Mouse (Mus musculus) common myeloid progenitor, adult 5-6 weeks (primary cell): ENCODE measurements around the gene Exosc1. TPM values are rescaled to one million over a fixed set of nuclear protein-coding genes. Genes with fewer than 3 reads are reported as not detected.
A peak's percentile ranks its signal among the peaks of the same experiment; 100 is the strongest.
"Not testable (repeated sequence)": the region's sequence is repeated elsewhere in the genome, so short reads cannot be mapped to it uniquely, and the experiment has no call there.

Experiments
- ATAC-seq: replicated peaks from 2 replicates; pipeline ENCODE4 v1.8.0; 2016; ENCODE audit warnings: low read depth, mild to moderate bottlenecking, moderate TSS enrichment, inconsistent platforms; ENCODE audit not compliant: poor library complexity, severe bottlenecking
- total RNA-seq: library from RNA; stranded (forward); fragments of 200-1000, 187-1606 nt; gene quantifications from 2 replicates; pipeline ENCODE4 v1.2.3, GENCODE M21; 2017

The Exosc1 gene
- total RNA-seq, 1 experiment from 2014 or later = 81.5 TPM

DNA sequence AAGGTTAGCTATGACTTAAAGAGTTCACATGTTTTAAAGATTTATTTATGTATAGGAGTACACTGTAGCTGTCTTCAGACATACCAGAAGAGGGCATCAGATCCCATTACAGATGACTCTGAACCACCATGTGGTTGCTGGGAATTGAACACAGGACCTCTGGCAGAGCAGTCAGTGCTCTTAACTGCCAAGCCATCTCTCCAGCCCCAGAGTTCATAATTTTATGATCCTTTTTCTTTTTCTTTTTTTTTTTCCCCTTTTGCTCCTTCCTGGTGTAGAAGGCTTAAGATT lies 18.7 kb downstream of the Exosc1 start:
- ATAC-seq = not testable (repeated sequence)

DNA sequence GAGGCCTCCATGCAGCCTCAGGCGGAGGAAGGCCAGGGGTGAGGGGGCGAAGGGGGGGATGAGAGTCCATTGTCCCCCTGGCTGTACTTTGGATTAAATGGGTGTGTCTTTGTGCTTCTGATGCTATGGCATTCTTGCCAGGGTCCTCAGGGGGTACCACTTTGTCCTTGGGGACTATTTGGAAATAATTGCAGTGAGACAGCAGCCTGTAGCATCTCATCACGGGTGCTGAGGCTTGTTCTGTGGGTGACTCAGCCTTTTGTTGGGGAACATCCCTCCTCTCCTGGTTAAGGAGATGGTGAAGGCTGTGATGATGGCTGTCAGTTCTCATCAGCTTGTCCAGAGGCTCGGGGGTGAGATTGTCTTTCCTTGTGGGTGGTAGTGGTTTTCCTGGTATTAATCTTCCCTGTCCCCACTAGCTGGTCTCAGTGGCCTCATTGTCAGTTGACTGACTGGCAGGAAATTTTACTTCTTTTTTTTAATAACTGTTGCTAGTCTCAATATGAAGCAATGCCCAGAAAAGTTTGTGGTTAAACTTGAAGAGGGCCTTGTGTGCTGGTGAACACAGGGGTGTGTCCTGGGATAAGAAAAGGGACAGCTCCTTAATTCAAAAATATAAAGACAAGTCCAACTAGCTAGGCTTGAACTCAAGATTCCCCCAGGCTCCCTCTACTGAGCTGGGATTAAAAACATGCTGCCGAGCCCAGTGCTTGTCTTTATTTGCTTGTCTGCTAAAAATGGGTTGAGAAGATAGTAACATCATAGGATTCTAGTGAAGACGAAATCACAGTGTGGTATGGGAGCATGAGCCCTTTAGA lies 19.2 kb downstream of the Exosc1 start:
- peak; percentile 43 for ATAC-seq

DNA sequence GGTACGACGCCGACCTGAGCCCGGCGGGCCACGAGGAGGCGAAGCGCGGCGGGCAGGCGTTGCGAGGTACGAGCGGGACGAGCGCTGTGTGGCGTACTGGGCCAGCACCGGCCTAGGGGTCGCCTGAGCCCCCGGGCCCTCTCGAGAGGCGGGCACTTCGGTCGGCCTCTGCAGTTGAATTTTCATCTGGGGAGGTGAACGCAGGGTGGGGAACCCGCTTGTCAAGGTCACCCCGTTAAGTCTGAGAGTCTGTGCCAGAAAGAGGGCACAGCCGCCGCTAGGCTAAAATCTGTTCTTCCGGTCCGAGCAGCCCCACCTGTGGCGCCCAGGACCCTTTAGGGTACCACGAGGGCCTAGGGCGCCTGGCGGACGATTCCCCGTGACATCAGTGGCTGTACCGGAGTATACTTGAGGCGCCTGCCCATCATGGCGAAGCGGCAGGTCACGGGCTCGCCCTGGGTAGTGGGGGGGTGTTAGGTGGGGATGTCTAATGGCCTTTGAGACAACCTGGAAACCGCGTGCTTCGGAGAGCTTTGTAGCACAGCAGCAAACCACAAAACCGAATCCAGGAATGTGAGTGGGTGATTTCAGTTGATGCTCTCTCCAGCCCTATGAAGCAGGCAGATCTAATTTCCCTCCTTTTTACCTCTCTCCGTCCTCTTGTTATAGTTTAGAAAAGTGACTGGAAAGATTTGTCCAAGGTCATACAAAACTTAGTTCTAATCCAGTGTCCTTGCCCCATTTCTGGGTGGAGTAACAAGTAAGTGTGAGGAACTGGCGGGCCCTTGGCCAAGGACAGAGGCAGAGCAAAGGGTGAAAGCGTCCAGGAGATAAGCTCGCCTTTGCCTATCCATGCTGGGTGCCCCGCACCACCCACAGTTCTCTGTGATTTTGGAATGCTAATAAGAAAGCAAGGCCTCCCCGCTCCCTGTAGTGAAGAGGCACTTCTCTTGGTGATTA lies 20.8 kb downstream of the Exosc1 start:
- no peak for ATAC-seq

DNA sequence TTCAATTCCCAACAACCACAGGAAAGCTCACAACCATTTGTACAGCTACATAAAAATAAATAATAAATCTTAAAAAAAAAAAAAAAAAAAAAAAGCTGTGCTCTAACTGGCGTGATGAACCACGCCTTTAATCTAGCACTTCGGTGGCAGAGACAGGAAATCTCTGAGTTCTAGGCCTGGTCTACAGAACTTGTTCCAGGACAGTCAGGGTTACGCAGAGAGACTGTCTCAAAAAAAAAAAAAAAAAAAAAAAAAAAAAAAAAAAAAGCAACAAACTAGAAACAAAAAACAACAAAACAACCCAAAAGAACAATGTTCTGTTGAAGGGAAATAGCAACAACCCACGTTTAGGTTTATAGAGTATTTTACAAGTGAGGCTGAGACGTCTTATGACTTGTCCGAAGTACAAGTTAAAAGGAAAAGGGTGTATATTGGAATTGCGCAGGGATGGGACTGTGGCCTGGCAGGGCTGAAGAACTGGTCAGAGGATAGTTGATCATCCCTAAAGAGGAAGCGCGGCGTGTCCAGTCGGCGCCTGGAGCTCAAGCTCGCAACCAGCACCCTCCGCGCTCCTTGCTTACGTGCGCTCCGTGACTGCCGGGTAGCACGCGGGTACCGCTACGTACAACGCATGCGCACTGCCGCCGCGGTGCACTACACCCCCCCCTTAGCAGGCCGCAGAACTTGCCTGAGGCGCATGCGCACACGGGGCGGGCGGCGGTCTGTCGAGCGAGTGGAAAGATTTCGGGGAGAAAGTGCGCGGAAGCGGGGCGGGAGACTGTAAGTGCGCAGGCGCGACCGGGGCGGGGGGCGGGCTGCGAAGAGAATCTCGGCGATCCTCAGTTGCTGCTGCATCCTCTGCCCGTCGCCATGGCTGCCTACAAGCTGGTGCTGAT lies 21.8 kb downstream of the Exosc1 start, which contains the start of gene Pgam1:
TSS of gene Pgam1 (plus strand) at position 746 of the 896 bp plus-strand sequence.
- ATAC-seq = peak; percentile 84

DNA sequence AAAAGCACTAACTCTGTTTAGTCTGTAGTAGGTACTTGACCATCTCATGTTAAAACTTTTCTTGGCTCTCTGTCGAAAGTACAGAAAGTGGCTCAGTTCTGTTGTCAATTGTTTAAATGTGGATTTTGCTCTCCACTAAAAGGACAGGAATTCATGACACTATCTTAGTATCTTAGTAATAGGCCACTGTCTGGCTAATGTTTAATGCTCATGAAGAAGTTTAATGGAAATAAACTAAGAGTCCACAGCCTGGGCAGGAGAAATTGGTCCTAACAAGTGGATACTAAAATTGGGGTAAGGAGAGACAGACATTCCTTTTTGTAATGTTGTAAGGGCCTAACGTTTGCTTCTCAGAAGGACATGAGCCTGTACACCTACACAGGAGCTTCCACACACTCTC lies 22.8 kb downstream of the Exosc1 start:
- ATAC-seq = no peak

DNA sequence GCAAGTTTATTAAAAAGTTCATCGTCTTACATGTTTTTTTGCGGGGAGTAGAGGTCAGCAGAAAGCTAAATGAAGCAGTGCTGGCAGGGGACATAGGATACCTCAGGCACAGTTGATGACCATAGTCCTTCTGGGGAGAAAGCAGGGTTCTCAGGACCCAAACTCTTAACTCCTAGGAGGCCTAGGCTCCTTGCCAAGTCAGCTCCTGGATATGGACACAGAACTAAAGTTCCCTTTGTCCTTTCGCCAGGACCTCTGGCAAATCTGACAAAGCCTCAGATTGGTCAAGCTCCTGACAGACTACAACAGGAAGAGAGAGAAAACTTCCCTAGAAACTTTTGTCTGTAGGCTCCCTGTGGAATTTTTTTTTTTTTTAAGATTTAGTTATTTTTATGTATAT lies 24.5 kb downstream of the Exosc1 start:
- no peak for ATAC-seq

DNA sequence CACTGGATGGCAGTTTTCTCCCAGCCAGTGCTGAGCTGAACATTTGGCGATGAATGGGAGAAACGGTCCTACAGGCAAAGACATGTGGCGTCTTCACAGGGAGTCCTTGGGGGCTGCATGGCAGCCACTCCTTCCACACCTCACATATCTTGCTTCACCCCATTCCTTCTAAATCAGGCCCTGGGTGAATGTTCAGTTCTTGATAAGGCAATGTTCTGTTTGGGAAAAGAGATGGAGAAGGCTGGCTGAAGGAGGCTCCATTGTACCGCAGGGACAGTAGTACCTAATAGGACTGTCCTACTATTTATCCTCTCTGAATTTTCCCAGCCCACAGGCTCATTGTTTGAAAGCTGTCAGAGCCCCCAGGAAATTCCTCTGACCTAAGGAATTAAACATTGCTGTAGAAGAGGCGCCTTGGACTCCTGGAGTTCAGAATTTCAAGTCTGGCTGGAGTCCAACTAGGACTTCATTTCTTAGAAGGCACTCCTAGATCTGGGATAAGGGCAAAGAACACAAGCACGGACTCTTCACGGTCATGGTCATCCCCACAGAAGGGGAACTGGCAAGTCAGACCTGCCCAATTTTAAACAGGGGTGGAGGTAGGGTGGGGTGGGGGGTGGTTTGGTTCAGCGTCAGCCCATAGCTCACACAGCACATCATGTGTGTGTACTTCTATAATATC lies 26.0 kb downstream of the Exosc1 start:
- ATAC-seq = no peak

DNA sequence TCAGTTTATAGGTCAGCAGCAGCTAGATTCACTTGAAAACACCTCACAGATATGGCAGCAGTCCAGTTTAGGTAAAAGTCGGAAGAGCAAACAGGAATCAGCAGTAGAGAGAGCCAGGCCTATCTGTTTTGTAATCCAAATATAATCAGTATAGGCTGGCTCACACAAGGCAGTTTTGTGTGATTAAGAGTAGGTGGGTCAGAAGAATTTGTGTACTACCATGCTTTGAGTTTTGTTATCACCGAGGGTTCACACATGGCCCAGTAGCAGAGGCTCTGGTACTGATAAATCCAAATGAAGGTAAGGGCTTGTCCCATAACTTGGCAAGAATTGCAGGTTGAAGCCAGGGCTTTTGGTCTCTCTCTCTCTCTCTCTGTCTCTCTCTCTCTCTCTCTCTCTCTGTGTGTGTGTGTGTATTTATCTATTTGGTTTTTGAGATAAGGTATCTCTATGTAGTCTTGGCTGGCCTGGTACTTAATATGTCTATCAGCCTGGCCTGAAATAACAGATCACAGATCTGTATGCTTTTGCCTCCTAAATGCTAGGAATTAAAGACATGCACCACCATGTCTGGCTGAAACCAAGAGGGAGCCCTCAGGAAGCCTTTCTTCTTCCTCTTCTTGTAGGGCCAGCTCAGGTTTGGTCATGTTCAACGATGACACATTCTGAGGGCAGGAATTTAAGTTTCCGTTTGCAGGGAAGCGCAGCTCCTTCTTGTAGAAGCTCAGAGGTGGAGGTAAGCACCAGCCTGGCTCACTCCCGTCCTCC lies 26.7 kb downstream of the Exosc1 start:
- no peak for ATAC-seq

DNA sequence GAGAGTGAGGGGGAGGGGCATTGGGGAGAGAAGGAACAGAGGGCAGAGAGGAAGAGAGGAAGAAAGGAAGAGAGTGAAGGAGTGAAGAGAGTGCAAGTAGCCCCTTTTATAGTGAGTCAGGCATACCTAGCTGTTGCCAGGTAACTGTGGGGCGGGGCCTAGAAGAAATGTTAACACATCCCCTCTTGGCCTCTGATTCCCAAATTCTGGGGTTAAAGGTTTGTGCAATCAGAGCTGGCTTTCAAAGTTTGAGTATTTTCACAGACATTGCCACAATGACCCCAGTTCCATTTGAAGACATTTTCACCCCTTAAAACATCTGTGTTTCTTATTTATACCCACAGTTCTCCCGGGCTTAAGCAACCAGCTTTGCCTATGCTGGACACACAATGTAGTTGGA lies 28.0 kb downstream of the Exosc1 start:
- ATAC-seq = no peak

DNA sequence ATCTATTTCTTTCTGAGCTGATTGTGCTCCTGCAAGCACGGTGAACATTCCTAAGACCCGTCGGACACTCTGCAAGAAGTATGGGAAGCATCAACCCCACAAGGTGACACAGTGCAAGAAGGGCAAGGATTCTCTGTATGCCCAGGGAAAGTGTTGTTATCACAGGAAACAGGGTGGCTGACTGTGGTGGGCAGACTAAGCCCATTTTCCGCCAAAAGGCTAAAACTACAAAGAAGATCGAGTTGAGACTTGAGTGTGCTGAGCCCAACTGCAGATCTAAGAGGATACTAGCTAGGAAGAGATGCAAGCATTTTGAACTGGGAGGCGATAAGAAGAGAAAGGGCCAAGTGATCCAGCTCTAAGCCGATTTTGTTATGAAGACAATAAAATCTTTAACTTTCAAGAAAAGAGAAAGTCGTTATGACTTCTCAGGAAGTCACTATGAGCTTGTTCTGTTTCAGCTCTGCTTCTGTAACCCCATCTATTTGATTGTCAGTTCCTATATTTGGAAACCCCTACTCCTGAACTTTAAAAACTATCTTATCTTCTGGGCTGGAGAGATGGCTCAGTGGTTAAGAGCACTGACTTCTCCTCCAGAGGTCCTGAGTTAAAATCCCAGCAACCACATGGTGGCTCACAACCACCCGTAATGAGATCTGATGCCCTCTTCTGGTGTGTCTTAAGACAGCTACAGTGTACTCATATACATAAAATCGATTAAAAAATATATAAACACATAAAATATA lies 30.2 kb downstream of the Exosc1 start:
- ATAC-seq = peak; percentile 34

DNA sequence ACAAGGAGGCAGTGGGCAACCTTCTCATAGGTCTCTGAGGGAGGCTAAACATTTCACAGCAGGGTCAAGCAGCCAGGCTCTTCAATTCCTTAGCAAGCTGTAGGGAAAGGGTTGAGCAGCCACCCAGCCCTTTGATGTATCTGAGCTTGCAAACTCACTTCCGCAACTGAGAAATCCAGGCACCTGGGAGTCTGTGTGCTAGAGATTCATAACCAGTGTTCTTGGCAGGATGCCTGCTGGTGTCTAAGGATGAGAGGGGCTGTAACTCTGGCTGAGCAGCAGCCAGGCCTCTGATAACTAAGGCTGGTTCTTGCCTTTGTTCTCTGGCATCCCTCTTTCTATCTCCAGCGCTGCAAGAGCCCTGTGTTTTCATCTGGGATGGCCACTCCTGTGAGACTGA lies 31.5 kb downstream of the Exosc1 start:
- ATAC-seq = peak; percentile 23; the same call in 1 of the 2 replicates

DNA sequence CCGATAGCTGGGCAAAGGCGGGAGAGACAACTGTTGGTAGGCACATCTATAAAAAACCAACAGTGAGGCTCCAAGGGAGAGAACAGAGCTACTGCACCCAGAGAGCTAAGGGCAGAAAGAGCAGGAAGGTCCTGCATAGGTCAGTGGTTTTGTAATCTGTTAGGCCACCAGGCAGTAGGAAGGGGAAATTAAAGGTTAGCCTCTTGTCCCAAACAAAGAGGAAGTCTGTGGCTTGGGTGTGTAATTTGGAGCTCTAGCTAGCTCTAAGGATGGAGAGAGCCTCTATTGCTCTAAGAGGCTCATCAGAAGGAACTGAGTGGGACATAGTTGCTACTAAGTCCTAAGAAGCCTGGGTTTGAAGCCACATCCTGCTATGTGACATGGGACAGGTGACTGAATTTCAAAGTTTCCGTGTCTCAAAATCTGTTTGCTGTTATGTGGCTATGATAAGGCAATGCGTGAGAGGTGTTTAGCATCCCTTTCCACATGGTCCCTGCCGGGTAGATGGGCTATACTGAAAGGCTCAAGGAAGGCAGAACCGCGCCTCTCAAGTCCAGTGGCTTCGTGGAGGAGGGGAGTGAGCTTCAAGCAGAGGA lies 32.6 kb downstream of the Exosc1 start:
- peak; percentile 64 for ATAC-seq

DNA sequence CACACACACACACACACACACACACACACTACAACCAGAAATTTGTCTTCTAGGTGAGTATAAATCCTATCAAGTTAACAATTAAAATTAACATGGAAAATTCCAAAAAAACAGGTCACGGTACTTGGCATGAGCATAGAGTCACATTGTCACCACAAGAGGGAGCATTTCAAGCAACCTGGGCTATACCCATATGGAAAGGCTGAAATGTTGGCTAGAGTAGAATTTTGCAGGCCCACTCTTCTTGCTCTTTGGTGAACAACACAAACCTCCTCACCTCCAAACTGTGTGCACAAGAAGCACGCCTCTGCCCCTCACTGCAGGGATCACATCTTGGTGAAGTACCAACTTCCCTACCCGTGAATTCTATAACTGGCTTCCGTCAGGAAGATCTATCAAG lies 34.4 kb downstream of the Exosc1 start:
- no peak for ATAC-seq

DNA sequence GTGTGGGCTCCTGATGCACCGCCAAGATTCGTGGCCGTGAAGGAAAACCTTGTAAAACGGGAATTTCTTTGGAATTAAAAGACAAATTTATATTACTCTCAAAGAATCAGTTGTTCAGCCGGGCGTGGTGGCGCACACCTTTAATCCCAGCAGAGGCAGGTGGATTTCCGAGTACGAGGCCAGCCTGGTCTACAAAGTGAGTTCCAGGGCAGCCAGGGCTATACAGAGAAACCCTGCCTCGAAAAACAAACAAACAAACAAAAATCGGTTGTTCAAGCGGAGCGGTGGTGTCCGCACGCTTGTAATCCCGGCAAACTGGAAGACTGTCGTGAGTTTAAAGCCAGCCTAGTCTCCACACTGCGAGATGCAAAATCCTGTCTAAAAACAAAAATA lies 36.9 kb downstream of the Exosc1 start:
- no peak for ATAC-seq

DNA sequence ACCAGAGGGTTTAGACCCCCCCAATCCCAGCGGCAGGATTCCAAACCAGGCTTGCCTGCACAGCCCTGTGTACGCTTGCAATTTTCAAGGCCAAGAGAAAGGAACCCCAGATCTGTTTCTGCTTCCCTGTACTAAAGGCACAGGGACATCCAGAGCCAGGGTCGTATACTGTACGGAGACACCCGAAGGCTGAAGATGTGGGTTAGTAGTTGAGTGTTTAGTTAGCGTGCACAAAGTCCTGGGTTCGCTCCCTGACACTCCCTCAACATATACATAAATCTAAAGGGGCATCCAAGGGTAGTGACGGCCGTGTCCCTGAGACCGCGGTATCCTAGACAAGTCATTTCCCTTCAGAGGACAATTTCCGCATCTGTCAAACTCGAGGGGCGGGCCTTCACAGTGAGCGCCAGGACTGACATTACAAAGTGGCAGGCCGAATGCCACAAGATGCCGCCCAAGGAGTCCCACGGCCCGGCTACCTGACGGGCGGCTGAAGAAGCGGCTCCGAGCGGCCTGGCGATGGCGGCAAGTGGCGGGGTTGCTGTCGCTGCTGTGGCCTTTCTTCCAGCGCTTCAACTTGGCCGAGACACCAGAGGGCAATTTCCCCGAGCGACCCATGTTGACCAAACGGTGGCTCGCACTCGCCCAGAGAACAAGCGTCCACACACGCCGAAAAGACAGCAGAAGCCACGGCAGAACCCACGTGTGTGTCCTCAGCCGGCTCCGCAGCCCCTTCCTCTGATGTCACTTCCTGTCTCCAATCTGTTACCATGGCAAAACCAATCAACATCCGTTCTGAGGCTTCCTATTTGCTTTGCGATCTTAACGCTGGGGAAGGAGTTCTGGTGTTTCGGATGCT lies 37.5 kb downstream of the Exosc1 start, which contains the start of gene Rrp12:
TSS of gene Rrp12 (minus strand) at position 714 of the 859 bp plus-strand sequence.
- peak; percentile 83 for ATAC-seq

DNA sequence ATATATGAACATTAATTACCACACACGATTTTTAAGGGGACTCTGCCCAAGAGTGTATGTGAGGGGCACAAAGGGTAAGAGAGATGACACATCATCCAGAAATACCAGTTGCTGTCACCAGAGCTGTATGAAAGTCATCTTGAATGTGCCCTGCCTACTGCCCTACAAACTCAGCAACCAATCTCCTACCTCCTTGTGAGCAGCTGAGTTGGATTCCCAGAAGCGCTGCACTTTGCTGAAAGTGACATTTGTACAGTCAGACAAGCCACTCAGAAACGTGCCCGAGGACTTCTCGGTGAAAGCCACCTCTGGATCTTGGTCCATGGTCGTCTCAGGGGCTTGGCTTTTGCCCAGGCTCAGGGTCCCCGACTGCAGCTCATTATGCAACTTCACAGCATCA lies 38.3 kb downstream of the Exosc1 start:
- no peak for ATAC-seq

DNA sequence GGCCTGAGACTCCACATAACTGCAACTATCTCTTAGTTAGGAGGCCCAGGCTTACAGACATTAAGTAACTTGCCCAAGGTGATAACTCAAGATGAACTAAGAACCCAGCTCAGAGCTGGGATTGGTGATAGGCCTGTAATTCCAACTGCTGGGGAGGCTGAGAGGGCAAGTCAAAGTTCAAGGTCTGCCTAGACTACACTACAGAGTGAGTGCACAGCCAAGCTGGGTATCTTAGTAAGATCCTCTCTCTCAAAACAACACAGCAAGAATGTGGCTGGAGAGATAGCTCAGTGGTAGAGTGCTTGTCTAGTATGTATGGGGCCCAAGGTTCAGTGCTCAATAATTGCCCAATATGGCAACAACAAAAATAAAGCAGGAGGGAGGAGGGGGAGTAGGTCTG lies 45.0 kb downstream of the Exosc1 start:
- ATAC-seq = no peak
